Mouse (Mus musculus) neural tube, embryonic 14.5 days (tissue): ENCODE results near the gene Taf4. TPM values are rescaled to one million over a fixed set of nuclear protein-coding genes. Genes with fewer than 3 reads are reported as not detected.

Experiments
- ATAC-seq: fragments of 200-750 bp; cut with Nextera tagmentation; 2 replicates; pipeline ENCODE4 v1.8.0; 2017; ENCODE audit warnings: low read depth, mild to moderate bottlenecking, moderate TSS enrichment, moderate library complexity
- H3K27ac ChIP-seq: fragments of 300-500 bp; sonication (generic); 2 replicates; pipeline ENCODE4 v1.5.1; 2014; ENCODE audit warnings: low read depth, mild to moderate bottlenecking, control low read depth, low read length, moderate library complexity, mixed read lengths
- H3K27me3 ChIP-seq: fragments of 300-500 bp; sonication (generic); 2 replicates; pipeline ENCODE4 v1.6.1; 2014; ENCODE audit warnings: low read length; ENCODE audit not compliant: control insufficient read depth, insufficient read depth
- H3K36me3 ChIP-seq: fragments of 300-500 bp; sonication (generic); 2 replicates; pipeline ENCODE4 v1.6.1; 2014; ENCODE audit warnings: low read length, mixed read lengths; ENCODE audit not compliant: control insufficient read depth, insufficient read depth
- H3K4me1 ChIP-seq: fragments of 300-500 bp; sonication (generic); 2 replicates; pipeline ENCODE4 v1.6.1; 2014; ENCODE audit warnings: low read length; ENCODE audit not compliant: control insufficient read depth, insufficient read depth
- H3K4me2 ChIP-seq: fragments of 300-500 bp; sonication (generic); 2 replicates; pipeline ENCODE4 v1.6.1; 2014; ENCODE audit warnings: mild to moderate bottlenecking, low read depth, low read length, control low read depth
- H3K4me3 ChIP-seq: fragments of 300-500 bp; sonication (generic); 2 replicates; pipeline ENCODE4 v1.5.1; 2014; ENCODE audit warnings: low read depth, low read length, control low read depth, mixed read lengths
- H3K9ac ChIP-seq: fragments of 300-500 bp; sonication (generic); replicated peaks from 2 replicates; pipeline ENCODE4 v1.6.1; 2014; ENCODE audit warnings: low read depth, mild to moderate bottlenecking, control low read depth, low read length, mixed read lengths
- H3K9me3 ChIP-seq: fragments of 300-500 bp; sonication (generic); 2 replicates; pipeline ENCODE4 v1.6.1; 2016; ENCODE audit warnings: low read length; ENCODE audit not compliant: control insufficient read depth
- WGBS: fragments of 180-500 bp; shearing (Covaris S2); extraction: QIAGEN DNeasy Blood & Tissue Kit; methylation state at CpG from one replicate; pipeline ENCODE4 v1.1.7; 2014; 5-methylcytosine and 5-hydroxymethylcytosine counted together
- polyA plus RNA-seq: library from polyadenylated mRNA; unstranded; fragments of >200 nt; fragmentation: Nextera tagmentation; extraction: Ambion mirVana; gene quantifications from 2 replicates; pipeline ENCODE4 v1.2.1, GENCODE M21; 2014

The Taf4 gene
- polyA plus RNA-seq, 1 experiment from 2014 or later = 6.6 TPM

DNA sequence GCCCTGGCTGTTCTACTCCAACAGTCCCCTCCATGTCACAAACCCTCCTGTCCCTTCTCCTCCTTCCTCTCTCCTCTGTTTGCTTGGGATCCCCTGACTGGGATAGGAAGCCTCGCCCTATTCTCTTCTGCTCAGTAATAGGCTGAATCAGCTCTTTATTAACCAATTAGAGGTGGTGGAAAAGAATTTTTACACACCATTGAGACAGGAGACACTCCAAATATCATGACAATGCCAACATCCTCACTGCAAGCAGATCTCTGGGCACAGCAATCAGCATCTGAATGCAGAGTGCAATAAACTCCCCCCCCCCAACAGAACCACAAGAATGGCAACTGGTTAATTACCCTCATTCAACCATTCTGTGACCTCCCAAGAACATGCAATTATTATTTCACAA is 12.7 kb upstream of the Taf4 start:
- H3K27ac ChIP-seq = no peak overlapping the region
- no peak overlapping the region for H3K4me2 ChIP-seq
- no peaks in the 10 kb centered on the region for H3K27me3 ChIP-seq
- ATAC-seq = no peak
- H3K9me3 ChIP-seq = no peaks in the 10 kb centered on the region
- no peak overlapping the region for H3K4me3 ChIP-seq
- no peaks in the 10 kb centered on the region for H3K4me1 ChIP-seq
- H3K9ac ChIP-seq = no peak overlapping the region
- H3K36me3 ChIP-seq = no peaks in the 10 kb centered on the region
- 15% methylated on average over 1 of the region's 1 CpGs for WGBS

DNA sequence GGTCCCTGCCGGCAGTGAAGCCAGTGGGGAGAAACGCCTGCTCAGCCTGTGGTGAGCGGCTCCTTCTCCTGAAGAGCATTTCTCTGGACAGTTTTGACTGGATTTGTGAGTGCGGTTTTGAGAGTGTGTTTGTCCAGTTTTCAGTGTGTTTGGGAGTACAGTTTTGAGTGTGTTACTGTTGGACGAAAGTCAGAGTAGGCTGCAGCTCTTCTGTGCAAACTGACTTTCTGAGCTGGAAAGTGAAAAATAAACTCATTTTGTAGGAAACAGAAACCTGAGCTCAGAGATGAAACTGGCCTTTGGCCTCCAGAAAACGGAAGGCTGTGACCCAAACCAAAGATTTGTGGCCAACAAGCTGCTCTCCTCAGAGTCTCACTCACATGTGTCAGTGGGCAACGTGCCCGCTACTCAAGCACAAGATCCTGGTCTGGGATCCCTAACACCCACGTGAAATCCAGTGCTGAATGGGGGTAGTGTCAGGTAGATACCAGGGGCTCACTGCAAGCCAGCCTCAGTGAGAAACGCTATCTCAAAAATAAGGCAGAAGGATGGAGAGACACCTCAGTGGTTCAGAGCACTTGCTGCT is 10.1 kb upstream of the Taf4 start:
- H3K4me3 ChIP-seq = no peak overlapping the region
- no peak overlapping the region for H3K27ac ChIP-seq
- no peak for ATAC-seq
- no peaks in the 10 kb centered on the region for H3K27me3 ChIP-seq
- no peaks in the 10 kb centered on the region for H3K9me3 ChIP-seq
- H3K36me3 ChIP-seq = no peaks in the 10 kb centered on the region
- H3K4me2 ChIP-seq = no peak overlapping the region
- H3K4me1 ChIP-seq = no peaks in the 10 kb centered on the region
- H3K9ac ChIP-seq = no peak overlapping the region
- WGBS = 85% methylated on average over 10 of the region's 10 CpGs

DNA sequence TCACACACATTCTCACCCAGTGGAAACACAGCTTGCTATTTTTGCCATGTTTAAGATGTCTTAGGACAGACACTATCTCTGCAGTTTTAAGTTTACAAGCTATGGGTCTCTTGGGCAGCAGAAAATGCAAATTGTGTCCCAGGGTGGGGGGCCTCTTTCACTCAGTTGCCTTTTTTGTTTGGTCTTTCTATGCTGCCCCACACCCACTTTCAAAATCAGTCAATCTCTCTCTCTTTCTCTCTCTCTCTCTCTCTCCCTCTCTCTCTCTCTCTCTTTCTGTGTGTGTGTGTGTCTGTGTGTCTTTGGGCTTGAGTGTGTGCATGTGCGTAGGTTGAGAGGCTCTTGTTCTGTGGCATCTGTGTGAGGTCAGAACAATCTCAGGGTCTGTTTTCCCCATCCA is 9.2 kb upstream of the Taf4 start:
- Histone ChIP-seq H3K27me3 (no peaks in the 10 kb centered on the region), H3K4me1 (no peaks in the 10 kb centered on the region), H3K9ac (no peak overlapping the region), H3K4me2 (no peak overlapping the region), H3K36me3 (no peaks in the 10 kb centered on the region), H3K9me3 (no peaks in the 10 kb centered on the region), H3K4me3 (no peak overlapping the region), H3K27ac (no peak overlapping the region)
- 83% methylated on average over 1 of the region's 1 CpGs for WGBS
- no peak for ATAC-seq

DNA sequence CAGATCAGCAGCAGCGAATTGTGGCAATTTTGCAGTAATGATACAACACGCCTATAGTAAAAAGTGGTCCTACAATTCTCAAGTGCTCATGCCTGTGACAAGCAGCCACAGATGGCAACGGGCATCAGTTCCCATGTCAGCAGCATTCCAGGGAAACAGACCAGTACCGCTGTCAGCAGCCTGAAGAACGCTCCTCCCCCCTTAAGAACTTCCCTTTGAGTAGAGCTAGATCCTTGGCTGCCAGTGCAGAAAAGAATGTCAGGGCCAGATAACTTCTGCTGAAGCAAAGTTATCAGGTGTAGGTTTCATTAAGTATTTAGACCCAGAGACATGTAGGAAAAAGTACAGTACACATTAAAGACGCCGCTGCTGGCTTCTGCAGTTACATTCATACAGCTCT is 8.4 kb upstream of the Taf4 start:
- Histone ChIP-seq H3K4me3 (no peak overlapping the region), H3K4me2 (no peak overlapping the region), H3K9me3 (no peaks in the 10 kb centered on the region), H3K27me3 (no peaks in the 10 kb centered on the region), H3K27ac (no peak overlapping the region), H3K4me1 (no peaks in the 10 kb centered on the region), H3K36me3 (no peaks in the 10 kb centered on the region), H3K9ac (no peak overlapping the region)
- WGBS = 45% methylated on average over 7 of the region's 7 CpGs
- ATAC-seq = no peak

GRCm38 (mm10) chr2:179982715-179983114 is 6.3 kb upstream of the Taf4 start:
- WGBS = 84% methylated on average over 3 of the region's 3 CpGs
- no peaks in the 10 kb centered on the region for H3K36me3 ChIP-seq
- H3K4me2 ChIP-seq = no peak overlapping the region
- H3K9ac ChIP-seq = no peak overlapping the region
- no peaks in the 10 kb centered on the region for H3K9me3 ChIP-seq
- H3K27me3 ChIP-seq = no peaks in the 10 kb centered on the region
- no peak for ATAC-seq
- no peak overlapping the region for H3K27ac ChIP-seq
- peaks cover 2% of the 10 kb centered on the region for H3K4me1 ChIP-seq
- H3K4me3 ChIP-seq = no peak overlapping the region

DNA sequence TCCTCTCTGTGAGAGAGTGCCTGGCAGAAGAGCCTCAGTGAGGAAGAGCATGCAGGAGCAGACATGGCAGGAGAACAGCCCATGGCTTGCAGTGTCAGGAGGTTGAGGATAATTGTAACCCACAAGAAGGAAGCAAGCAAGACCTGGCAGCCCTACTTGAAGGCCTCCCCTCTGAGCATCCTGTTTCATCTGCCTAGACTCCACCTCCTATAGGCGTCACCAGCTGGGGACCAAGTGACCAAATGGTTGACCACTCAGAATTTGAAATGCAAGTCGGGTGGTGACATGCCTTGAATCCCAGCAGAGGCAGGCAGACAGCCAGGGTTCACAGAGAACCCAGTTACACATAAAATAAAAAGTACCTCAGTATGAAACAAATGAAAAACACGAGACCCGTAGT is 4.2 kb upstream of the Taf4 start:
- Histone ChIP-seq H3K9me3 (no peaks in the 10 kb centered on the region), H3K36me3 (no peaks in the 10 kb centered on the region), H3K27ac (no peak overlapping the region), H3K4me3 (no peak overlapping the region), H3K9ac (no peak overlapping the region), H3K27me3 (no peaks in the 10 kb centered on the region), H3K4me1 (peaks cover 6% of the 10 kb centered on the region), H3K4me2 (no peak overlapping the region)
- WGBS = 65% methylated on average over 4 of the region's 4 CpGs
- ATAC-seq = no peak

DNA sequence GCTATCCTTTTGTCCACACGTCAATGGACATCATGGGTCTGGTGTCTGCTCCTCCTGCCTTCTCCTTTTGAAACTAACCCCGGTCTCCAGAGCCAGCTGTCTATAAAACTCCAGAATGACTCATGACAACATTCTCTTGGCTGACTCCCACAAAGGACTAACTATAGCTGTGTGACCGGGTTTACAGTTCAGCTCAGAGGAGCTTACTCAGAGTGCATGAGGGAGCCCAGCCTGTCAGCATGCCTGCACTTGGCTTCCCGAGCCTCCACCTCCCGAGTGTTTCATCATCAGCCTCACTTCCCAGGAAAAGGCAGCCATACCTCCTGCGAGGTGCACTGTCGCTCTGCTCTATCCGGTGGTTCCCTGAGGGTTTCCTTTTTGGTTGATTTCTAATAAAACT is 3.4 kb upstream of the Taf4 start:
- no peaks in the 10 kb centered on the region for H3K9me3 ChIP-seq
- no peaks in the 10 kb centered on the region for H3K27me3 ChIP-seq
- H3K4me1 ChIP-seq = peaks cover 9% of the 10 kb centered on the region
- H3K27ac ChIP-seq = no peak overlapping the region
- 56% methylated on average over 8 of the region's 8 CpGs for WGBS
- H3K36me3 ChIP-seq = no peaks in the 10 kb centered on the region
- ATAC-seq = no peak
- no peak overlapping the region for H3K4me2 ChIP-seq
- H3K9ac ChIP-seq = no peak overlapping the region
- no peak overlapping the region for H3K4me3 ChIP-seq

DNA sequence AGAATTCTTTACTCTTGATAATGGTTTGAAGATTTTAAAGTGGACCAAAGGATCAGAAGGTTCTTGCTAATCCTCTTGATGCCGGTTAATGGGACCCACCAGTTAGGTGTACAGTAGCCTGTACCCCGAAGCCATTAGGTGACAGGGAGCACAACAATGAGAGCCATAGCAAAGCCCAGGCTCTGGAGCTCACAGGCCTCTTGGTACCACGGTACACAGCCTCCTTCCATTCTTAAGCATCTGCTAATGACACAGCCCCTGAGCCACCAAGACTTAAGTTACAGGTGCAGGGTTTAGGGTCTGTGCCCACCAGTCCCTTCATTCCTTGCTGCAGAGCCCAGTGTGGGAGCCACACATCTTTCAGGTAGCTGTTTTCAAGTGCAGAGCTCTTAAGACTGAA is 1.8 kb upstream of the Taf4 start:
- Histone ChIP-seq H3K9me3 (no peaks in the 10 kb centered on the region), H3K4me3 (no peak overlapping the region), H3K4me1 (peaks cover 24% of the 10 kb centered on the region), H3K36me3 (no peaks in the 10 kb centered on the region), H3K9ac (no peak overlapping the region), H3K4me2 (no peak overlapping the region; the same call in 1 of the 2 replicates), H3K27ac (no peak overlapping the region), H3K27me3 (no peaks in the 10 kb centered on the region)
- 87% methylated on average over 3 of the region's 3 CpGs for WGBS
- no peak for ATAC-seq

GRCm38 (mm10) chr2:179977344-179978025 is 1.0 kb upstream of the Taf4 start:
- Histone ChIP-seq H3K27me3 (no peaks in the 10 kb centered on the region), H3K4me1 (peaks cover 27% of the 10 kb centered on the region), H3K27ac (peak overlapping the region; percentile 22; the same call in 1 of the 2 replicates), H3K4me3 (peak overlapping the region; percentile 59), H3K36me3 (no peaks in the 10 kb centered on the region), H3K9me3 (no peaks in the 10 kb centered on the region), H3K4me2 (peak overlapping the region; percentile 63), H3K9ac (peak overlapping the region; percentile 62)
- WGBS = 7% methylated on average over 10 of the region's 10 CpGs
- no peak for ATAC-seq
